Mouse (Mus musculus): ENCODE data around the gene Bckdk.
"Not testable (repeated sequence)": the region's sequence is repeated elsewhere in the genome, so short reads cannot be mapped to it uniquely, and the experiment has no call there.

Bckdk gene

DNA sequence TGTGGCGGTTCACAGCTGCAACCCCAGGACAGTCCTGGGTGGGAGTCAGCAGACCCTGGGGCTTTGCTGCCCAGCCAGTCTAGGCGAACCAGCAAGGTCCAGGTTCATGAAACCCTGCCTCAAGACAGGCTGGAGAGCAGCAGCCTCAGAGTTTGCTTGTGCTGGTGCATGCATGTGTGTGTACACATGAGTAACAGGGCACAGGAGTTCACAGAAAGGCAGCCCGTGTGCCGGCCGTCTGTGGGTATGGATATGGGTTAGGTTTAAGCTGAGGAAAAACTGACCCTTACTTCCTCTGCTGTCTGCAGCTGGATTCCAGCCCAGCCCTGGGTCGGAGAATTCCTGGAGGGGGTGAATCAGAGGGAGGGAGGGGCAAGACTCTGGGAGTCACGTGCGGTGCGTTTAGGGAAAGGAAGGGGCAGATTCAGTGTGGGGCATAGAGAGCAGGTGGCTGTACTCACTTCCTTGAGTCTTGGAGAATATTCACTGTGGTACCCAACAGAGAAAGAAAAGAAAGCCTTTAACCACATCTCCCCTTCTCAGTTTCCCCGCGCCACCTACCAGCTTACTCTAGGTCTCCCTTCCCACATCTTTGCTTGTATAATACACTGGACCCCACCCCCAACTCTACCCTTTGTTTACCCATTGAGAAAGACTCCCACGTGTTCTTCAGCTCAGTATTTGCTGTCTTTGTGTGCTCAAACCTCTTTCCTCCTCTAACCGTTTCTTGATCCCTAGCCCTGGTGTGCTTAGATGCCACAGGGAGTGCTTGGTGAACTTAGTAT lies 27.7 kb downstream of the Bckdk start:
- DNase-seq (ENCODE audit: low spot score) = no peak

DNA sequence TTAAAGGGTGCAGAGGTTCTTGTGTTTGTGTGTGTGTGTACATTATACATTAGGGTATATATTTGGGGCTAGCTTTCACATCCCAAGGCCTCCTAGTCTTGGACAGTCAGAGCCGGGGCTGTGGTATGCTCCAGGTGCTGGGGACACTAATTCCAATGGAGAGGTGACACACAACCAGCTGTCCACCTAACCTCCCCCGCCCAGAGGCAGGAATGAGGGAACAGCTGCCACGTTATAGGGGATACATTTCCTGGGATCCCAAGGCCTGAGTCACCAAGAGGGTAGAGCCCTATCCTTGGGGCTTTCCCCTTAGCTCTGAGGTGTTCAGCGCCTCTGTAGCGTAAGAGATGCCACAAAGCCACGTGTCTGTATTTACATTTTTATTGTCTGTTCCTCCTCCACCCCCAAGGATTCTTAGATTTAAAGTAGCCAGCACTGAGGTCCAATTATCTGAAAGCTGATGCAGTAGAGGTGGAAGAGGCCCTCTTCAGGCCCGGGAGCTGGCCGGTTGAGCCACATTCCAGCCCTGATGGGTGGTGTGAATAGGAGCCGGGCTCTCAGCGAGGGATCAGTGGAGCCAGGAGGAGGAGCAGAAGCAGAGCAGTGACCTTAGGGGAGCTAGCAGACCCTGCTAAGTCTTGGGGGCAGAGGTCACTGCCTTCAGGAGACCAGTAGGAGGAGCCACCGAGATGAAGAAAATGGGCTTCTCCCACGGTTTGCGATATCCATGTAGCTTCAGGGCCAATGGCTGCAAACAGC lies 28.6 kb downstream of the Bckdk start:
- no peak for DNase-seq (ENCODE audit: low spot score)

DNA sequence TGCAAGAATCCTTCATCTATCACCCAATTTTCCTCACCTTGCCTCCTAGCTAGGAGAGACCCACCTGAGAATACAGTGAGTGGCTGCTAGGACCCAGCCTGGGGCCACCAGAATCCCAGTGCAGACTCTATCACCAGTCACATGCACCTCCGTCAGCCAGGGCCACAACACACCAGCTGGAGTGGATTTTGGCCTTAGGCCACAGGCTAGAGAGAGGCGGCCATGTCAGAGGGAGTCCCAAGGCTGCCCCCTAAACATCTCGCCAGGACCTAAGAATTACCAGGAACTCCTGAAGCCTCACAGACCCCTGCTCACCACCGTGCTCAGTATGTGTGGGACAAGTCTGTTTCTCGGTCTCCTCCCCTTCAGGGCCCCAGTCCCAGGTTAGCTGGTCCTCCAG lies 30.2 kb downstream of the Bckdk start:
- DNase-seq (ENCODE audit: low spot score) = no peak

DNA sequence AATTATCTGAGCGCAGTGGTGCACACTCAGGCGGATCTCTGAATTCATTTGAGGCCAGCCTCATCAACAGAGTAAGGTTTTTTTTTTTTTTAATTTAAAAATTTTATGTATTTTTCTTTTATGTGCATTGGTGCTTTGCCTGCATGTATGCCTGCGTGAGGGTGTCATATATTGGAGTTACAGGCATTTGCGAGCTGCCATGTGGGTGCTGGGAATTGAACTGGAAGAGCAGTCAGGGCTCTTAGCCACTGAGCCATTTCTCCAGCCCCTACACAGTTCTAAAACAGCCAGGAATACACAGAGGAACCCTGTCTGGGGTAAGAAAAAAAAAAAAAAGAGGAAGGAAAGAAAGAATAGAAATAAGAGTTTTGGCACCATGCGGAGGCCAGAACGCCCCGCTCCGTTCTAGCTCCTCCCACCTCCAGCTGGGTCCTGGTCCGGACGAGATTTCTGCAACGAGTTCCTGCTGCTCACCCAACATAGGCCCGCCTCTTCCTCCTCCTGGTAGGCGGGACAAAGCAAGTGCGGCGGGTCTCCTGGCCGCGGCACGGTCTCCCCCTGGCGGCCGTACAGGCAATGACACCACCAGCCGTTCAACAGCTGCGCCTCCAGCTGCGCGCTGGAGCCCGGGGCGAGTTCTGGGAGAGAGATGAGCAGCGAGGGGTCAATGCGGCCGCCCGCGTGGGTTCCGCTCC lies 31.3 kb downstream of the Bckdk start:
- peak; percentile 92 for DNase-seq (ENCODE audit: low spot score)

DNA sequence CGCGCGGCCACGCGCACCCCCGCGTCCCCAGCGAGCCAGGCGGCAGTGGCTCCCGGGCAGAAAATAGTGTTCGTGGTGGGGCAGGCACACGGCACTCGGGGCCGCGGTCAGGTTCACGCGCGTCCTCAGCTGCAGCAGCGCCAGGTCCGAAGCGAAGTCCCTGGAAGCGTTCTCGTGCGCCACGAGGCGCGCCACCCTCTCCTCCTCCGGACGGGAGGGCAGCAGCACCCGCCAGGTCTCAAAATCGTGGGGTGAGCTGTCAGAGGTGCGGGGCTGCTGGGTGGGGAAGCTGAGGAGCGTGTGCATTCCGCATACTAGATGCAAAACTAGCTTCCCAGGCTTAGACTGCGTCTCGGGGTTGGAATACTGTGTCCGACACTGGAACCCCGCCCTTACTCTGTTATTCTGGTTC lies 31.9 kb downstream of the Bckdk start:
- DNase-seq (ENCODE audit: low spot score) = no peak

DNA sequence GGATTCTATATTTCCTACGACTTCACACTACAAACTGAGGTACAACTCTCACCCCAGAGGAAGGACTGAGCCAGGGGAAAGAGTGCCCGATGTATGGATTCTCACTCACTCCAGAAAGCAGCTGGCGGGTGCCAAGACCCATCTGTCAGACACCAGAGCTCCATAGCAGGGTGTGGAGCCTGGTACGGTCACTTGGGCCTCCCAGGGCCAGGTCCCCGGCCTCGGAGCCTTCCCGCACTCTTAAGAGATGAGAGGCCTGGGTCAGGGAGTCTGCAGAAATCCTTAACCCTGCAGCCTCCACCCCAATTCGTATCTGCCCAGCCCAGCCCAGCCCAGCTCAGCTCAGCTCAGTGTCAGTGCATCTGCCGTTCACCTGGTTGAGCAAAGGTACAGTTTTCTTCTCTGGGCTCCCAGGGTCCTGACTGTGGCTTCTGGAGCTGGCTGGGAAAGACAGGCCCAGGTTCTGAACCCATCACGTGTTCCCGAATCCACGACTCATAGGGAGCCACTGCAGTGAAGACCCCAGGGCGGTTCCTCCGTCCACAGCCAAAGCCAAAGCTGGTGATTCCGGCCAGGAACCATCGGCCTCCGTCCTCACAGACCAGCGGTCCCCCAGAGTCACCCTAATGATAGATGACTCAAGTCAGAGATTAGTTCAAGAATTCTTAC lies 32.5 kb downstream of the Bckdk start:
- DNase-seq (ENCODE audit: low spot score) = no peak

DNA sequence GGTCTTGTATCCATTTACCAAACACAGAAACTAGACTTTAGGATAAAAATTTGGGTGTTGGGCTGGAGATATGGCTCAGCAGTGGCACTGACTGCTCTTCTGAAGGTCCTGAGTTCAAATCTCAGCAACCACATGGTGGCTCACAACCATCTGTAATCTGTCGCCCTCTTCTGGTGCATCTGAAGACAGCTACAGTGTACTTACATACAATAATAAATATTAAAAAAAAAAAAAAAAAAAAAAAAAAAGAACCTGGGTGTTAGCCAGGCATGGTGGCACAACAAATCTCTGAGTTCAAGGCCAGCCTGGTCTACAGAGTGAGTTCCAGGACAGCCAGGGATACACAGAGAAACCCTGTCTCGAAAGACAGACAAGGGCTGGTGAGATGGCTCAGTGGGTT lies 38.2 kb downstream of the Bckdk start:
- DNase-seq (ENCODE audit: low spot score) = not testable (repeated sequence)

DNA sequence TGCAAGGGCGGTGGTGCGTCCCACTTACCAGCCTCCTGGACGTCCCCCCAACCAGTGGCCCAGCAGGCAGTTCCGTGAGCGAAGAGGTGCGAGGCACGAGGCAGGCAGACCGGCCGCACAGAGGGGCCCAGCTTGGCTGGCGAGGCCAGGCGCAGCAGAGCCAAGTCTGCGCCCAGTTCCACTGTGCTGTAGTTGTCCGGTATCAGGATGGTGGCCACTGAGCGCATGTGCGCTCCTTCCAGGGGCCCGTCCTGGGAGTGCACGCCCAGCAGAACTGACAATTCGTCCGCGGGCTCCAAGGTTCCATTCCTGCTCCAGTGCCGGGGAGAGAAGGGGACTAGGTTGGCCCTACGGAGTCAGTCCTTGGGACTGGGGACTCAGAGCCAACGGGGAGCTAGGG lies 40.7 kb downstream of the Bckdk start:
- DNase-seq (ENCODE audit: low spot score) = no peak

DNA sequence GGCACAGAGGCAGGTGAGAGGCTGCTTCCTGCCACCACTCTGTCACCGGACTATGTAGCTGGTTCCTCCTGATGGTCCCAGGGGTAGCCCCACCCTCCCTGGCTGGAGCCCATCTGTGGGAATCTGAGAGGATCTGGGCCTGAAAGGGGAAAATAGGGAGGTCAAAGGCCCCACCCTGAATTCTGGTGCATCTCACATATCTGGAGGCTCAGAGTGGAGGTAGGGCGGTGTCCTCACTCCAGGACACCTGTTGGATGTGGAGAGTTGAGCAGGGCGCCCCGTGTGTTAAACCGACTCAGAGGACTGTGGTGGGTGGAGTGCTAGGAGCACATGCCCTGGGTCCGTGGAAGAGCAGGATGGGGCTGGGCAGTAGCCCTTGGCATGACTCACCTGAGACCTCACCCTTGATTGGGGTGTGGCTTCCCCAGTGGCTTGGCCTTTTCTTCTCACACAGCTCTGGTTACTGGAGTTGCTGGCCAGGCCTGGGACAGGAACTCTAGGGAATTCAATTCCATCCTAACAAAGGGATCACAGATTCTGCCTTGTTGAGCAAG lies 42.7 kb downstream of the Bckdk start, which contains the start of gene Prss36:
Gene Prss36, minus strand, starts transcription at position 256 of the 554 bp plus-strand sequence.
- no peak for DNase-seq (ENCODE audit: low spot score)

DNA sequence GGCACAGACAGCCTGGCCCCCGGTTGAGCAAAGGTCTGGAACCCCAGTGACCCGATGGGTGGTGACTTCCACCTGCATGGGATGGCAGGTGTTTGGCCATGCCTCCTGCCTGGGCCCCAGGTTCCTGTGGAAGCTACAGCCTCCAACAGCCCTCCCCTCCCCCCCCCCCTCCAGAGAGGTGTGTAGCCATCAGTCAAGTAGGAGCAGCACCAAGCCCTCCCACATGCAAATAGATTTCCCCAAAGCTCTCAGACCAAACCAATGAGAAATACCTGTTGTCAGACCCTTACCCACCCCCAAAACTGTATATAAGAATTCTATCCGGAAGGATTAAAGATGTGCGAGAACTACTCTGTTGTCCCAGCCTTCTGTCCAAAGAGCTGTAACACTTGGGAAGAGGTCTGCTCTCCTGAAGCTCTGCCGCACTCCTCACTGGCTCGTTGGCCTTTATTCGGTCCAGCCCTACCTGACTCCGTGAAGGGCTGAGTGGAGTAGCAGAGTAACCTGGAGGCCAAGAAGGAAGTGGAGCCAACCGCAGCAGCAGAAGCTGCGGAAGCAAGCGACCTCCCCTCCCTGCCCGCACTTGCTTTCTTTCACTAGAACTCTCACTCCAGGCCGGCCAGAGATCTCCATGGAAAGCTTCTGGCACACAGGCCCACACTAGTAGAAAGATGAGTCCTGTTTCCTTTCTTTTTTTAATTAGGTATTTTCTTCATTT lies 49.1 kb downstream of the Bckdk start:
- DNase-seq (ENCODE audit: low spot score) = no peak

DNA sequence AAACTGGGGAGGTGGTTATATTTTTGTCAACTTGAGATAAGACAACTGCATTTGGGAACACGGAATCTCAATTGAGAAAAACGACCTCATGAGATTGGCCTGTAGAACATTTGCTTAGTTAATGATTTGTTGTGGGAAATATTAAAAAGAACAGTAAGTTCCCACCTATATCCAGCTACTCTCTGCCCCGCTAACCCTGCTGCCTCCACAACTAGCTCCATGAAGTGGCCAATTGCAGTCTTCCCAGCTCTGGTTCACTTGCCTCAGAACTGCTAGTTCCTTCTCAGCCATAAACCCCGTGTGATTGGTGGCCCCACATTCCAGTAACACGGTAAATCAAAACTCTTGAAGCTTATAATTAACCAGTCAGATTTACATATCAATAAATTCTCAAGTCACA lies 55.5 kb downstream of the Bckdk start:
- DNase-seq (ENCODE audit: low spot score) = no peak

All from c-Kit-positive CD71-positive TER-119-positive erythroid progenitor cells, embryonic 14.5 days (primary cell).